Mouse (Mus musculus) kidney, postnatal 4 days (tissue): ENCODE data around the gene Zfp263.

Experiments used
- DNase-seq, 2 experiments: peaks; one replicate each; pipeline ENCODE4 v3.0.0; 2021; ENCODE audit warnings: mixed read lengths in 2 of 2

Zfp263 gene

DNA sequence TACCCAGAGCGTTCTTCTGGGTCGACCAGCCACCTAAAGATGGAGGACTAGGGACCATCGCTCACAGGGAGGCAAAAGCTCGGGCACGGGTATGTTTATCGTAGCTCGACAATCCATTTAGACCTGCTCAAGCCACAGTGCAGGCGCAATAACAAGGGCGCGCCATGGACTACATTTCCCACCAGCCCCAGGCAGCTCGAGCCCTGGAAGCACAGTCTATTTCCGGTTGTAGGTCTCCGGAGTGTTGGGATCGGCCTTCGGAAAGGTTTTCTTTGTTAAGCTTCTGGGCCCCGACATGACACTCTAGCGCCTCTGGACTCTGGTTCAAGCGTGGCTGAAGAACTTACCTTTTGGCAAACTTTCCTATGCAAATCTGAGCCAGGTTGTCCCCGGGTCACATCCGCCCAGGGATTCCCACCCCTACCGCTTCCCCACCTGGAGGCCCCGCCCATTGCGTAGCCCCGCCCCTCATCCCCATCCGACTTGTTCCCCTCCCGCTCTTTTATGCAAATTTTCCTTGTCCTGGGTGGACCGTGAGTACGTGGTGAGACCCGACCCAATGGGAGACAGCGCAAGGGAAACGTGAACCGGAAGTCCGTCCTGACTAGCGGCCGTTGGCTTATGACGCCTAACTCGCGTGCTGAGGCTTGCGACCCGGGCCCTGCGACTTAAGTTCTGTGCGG lies at the start of gene Zfp263:
Gene Zfp263, plus strand, starts transcription at position 591 of the 683 bp plus-strand sequence.
- DNase-seq = peak; percentile 96 to 97

DNA sequence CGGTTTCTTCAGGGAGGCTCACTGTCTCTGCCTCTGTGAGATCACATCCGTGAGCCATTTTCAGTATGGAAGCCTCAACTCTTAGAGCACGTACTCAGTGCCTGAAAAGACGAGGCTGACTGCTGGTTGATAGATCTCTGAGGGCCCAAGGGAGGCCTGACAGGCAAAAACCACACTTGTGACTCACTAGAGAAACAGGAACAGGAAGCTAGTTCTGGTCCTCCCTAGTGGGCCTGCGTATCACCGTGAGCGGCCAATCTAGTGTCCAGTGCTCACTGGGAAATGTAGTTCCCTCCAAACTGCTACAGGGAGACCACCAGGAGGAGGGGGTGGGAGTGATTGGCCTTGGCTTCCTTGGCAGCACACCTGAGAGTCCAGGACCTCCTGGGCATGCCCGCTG lies 44.6 kb upstream of the Zfp263 start:
- no peak for DNase-seq

DNA sequence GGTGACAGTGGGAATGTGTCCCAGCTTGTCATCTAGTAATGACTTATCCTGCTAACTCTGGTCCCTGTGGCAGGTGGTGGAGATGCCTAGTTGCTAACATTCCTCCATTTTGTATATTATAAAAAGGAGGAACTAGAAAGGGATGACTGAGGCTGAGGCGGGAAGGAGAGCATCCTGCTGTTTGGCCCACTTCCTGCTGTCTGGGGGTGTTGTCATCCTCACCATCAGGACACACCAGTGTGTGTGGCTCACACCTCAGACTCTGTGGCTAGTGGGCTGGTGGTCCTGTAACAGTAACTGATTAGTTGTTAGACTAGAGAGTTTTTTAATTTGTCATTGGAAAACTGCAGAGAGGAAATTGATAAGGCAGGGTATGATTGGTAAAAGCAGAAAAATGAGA lies 43.0 kb upstream of the Zfp263 start:
- DNase-seq = no peak

DNA sequence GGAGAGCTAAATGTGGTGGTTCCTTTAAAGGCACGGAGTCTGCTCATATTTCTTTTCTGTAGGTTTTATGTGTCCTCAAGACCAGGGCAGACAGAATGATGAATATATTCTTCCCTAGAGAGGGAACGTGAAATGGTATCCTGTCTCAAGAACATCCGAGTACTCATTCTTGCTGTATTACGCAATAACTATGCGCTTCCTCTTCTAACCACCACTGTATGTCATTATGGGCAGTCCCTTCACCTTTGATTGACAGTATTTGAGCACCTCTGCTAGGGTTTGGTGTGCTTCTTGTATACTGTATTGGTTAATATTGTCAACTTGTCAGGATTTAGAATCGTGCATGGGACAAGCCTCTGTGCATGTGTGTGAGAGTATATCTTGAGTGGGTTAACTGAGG lies 37.2 kb upstream of the Zfp263 start:
- no peak for DNase-seq

DNA sequence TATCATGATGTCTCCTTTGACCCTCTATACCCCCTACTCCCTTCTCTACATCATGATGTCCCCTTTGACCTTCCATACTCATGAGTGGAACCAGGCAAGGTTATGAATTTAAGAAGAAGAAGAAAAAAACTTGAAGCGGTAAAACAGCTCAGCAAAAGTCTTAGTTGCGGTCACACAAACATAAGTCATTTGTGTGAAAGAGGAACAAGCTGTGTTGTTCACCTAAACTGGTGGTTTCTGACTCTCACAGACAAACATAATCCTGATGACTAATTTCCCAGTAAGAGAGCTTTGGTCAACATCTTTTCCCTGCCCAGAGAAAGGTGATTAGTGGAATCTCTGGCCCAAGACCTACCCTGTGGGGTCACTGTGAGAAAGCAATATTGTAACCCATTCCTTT lies 29.2 kb upstream of the Zfp263 start:
- DNase-seq = no peak

DNA sequence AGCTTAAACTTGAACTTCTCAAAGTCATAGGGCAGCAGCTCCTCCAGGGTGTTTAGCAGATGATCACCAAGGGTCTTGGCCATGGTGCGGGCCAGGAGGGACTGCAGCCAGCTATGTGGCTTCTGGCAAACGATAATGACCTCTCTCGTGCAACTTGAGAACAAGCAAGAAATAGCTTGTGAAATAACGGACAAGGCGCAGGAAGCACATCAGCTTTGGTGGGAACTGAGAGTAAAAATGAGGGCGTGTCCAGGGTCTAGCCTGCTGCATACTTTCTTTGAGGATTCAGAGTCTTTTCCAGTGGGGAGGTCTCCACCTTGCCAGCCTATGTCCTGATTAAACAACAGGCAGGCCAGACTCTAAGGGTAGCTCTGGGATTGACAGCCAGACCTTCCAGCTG lies 25.9 kb upstream of the Zfp263 start, which contains the start of gene Mefv:
Gene Mefv, minus strand, starts transcription at position 118 of the 400 bp plus-strand sequence.
- no peak for DNase-seq

DNA sequence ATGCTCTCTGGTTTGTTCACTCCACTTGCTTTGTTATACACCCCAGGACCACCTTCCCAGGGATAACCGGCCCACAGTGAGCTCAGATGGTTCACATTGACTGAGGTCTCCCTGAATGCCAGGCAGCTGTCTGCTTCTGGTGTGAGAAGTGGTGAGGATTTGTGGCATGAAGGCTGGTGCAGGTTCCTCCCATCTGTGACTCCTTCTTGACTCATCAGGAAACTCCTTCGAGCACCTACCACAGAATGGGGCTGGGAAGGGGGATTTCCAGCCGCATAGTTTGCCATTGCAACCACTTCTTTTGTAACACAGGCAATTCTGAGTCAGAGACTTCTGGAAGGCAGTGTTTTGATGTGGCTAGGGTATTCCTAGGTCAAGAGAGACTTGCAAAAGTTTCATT lies 20.7 kb upstream of the Zfp263 start:
- no peak for DNase-seq

DNA sequence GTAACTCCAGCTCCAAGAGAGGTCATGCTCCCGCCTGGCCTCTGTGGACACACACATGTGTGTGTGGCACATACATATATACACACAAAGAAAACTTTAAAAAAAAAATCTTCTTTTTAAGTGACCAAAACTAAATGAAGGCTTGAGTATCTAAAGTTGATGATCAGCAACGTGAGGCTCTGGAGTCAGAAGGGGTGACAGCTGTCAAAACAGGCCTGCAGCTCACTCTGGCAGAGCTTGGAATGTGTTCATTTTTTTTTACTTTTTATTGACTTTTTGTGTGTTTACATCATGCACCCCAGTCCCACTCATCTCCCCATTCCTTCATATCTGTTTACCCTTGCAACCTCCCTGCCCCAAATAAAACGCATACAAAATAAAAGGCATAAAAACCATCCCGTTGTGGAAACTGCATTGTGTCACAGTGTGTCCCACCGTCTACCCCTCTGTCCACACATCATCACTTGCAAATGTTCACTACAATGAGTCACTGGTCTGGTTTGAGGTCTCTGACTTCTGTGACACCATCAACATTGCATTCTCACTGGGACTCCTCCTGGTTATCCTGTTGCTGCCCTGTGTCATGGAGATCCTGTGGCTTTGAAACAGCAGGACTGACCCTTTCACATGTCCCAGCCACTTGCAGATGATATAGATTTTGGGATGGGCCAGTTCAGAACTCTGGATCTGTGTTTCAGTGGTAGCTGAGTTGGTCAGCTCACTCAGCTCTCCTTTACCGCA lies 15.7 kb upstream of the Zfp263 start:
- no peak for DNase-seq

DNA sequence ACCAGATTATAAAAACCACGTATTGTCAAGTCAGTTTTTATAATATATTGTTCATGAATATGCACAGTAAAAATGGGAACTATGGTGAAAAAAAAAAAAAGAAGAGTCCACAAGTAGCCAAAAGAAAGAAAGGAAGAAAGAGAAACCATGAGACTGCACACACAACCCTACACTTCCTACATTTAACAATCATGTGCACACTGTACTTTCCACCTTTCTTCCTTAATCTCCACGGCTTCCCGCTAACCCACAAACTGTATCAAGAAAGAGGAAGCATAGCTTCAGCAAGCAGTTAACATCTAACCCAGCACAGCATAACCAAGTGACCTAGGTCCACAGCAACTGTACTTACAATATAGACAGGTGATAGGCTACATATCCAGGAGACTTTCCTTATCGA lies 11.3 kb upstream of the Zfp263 start:
- no peak for DNase-seq

DNA sequence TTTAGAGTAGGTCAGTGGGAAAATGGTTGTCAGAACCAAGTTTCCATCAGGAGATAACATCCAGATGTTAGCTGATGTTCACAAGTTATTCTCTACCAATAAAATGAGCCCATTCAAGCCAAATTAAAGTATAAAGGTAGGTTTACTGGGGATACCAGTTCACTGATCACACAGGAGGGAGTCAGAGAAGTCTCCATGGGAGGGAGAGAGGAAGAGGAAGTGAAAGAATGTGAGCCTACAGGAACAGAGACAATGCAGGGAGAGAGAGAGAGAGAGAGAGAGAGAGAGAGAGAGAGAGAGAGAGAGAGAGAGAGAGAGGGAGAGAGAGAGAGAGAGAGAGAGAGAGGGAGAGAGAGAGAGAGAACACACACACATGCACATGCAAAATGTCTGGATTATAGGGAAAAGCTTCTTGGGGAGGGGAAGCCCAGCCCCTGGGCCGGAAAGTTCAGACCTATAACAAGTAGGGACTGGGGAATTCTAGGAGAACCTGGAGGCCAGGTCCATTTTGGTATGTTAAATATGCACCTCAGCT lies 10.6 kb upstream of the Zfp263 start:
- DNase-seq = no peak

DNA sequence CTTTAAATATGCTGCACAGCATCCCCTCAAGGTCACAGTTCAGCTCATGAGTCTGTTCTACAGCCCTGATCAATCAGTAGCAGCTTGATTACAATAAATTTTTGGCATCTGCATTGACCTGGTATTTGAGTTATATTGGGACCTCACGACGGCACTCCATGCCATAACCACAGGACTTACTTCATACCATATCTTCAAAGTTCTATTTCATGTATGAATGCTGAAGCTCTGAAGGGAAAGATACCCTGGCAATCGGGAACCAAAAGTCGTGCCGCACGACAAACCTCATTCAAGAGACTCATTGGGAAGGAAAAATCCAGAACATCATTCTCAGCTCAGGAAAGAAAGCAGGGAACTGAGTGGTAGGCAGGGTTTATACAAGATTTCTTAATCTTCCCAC lies 1.4 kb upstream of the Zfp263 start:
- no peak for DNase-seq

DNA sequence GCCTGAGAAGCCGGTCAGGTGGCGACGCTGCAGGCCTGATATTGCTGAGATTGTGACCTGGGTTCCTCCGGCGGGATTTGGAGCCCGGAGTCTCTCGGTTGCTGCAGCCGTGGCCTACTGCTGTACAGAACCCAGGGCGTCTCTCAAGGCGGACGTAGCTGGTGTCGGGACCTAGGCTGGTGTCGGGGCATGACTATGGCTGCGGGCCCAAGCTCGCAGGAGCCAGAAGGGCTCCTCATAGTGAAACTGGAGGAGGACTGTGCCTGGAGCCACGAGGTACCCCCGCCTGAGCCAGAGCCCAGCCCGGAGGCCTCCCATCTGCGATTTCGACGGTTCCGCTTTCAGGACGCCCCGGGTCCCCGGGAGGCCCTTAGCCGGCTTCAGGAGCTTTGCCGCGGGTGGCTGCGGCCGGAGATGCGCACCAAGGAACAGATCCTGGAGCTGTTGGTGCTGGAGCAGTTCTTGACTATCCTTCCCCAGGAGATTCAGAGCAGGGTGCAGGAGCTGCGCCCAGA lies 350 bp downstream of the Zfp263 start:
- no peak for DNase-seq

DNA sequence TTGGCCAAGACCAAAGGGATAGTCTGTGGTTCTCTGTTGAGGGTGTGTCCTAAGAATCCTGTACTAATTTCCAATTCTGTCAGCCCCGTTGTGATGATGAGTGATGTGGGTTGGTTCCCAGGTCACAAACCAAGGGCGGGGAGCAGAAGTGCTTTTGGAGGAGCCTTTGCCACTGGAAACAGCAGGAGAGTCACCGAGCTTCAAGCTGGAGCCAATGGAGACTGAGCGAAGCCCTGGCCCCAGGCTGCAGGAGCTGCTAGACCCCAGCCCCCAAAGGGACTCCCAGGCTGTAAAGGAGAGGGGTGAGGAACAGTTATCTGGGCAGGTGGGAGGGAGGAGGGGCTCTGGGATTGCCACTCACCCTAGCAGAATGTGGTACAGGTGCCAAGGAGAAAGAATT lies 1.8 kb downstream of the Zfp263 start:
- DNase-seq = no peak

DNA sequence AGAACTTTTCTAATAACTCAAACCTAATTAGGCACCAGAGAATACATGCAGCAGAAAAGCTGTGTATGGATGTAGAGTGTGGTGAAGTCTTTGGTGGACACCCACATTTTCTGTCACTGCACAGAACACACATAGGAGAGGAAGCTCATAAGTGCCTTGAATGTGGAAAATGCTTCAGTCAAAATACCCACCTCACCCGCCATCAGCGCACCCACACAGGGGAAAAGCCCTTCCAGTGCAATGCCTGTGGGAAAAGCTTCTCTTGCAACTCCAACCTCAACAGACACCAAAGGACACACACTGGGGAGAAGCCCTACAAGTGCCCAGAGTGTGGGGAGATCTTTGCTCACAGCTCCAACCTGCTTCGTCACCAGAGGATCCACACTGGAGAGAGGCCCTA lies 5.1 kb downstream of the Zfp263 start:
- no peak for DNase-seq

DNA sequence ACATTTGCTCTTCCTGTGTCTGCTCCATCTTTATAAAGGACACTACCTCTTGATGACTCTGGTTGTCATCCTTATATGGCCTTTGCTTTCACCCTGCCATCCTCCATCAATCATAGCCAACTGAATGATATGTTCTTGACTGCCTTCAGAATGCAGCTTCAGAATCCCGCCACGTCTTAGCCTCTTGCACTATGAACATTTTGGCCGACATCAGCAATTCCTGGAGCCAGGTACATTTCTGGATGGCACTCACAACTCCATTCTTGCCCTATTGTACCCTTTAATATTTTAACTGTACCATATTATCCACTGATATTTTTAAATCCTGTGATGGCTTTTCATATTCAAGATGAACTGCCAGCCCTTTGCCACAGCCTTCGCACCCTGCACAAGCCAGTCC lies 27.7 kb downstream of the Zfp263 start:
- DNase-seq = no peak

DNA sequence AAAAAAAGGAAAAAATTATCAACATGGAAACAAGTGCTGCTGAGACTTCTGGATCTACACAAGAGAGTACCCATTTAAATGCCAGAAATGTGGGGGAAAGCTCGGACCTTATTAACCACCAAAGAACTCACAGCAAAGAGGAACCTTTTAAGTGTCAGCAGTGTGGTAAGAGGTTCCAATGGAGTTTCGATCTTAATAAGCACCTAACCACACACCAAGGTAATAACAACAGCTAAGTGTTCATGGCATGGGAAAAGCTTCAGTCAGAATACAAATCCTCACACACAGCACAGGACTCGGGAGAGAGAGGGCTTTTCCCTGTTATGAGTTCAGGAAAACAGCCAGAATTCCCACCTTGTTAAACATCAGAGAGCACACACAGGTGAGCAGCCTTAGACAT lies 32.5 kb downstream of the Zfp263 start:
- no peak for DNase-seq

DNA sequence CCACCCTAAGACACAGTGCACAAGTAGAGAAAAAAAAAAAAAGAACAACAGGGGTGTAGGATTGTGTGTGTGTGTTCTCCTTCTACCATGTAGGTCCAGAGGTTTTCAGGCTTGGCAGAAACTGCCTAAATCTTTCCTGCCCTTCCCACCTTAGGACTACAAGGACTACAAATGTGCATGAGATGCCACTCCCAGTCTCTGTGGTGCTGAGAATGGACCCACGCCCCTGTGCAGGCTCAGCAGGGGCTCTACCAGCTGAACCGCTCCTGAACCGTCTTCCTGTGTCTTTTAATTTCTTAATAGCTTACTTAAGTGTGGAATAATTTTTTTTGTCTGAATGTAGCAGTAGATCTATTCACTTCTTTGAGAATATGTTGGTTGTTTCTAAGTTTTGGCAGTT lies 34.1 kb downstream of the Zfp263 start:
- DNase-seq = no peak

DNA sequence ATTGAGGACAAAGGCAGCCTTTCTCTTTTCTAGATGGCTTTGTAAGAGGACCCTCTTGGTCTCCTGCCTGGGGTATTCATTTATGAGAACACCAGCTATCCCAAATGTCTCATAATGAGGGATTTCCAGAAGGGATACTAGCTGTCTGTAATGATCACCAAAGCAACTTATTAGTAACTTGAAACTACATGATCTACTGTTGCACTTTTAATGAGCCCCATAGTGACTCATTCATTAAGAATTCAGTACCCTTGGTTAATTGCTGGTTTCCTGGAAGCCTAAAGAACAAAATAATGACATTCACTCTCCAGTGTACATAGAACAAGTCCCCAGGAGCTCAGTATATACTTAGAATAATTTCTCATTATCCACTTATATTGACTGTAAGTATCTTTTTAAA lies 37.3 kb downstream of the Zfp263 start:
- no peak for DNase-seq

DNA sequence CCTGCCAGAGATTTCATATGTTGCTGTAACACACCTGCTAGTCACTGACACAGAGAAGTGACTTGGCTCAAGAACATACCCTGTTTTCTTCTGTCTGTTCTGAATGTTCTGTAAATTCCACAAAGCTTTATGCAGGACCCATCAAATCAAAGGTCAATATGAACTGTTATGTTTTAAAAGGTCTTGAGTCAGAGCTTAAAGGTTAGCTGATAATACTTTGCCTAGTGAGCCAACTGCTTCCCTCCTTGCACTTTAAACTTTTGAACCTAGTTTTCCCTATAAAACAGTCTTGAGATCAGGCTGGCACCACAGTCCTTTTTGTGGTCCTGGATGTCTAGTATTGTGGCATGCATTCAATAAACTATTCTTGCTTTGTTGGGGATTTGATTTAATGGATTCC lies 44.5 kb downstream of the Zfp263 start:
- DNase-seq = no peak
